Mouse (Mus musculus): ENCODE data around the gene Cdkl3. TPM values are rescaled to one million over a fixed set of nuclear protein-coding genes. Genes with fewer than 3 reads are reported as not detected.
"Not testable (repeated sequence)": the region's sequence is repeated elsewhere in the genome, so short reads cannot be mapped to it uniquely, and the experiment has no call there.

The Cdkl3 gene
- polyA plus RNA-seq, 1 experiment: 21.9 TPM

- H3K4me3 ChIP-seq (ENCODE audit: insufficient read depth, low read depth, low read length): no peak overlapping the region
- H3K27ac ChIP-seq (replicated peaks; ENCODE audit: low read depth, low read length): no peak overlapping the region
Observed at GRCm38 (mm10) chr11:52106037-52106436, 102.0 kb downstream of the Cdkl3 start.

GRCm38 (mm10) chr11:52106438-52106837, 102.4 kb downstream of the Cdkl3 start:
- Histone ChIP-seq H3K27ac (replicated peaks; ENCODE audit: low read depth, low read length) (no peak overlapping the region), H3K4me3 (ENCODE audit: insufficient read depth, low read depth, low read length) (no peak overlapping the region), H3K4me1 (ENCODE audit: control insufficient read depth, insufficient read depth, insufficient read length, low read length) (peaks cover 24% of the 10 kb centered on the region)

More at GRCm38 (mm10) chr11:52106037-52106436, 102.0 kb downstream of the Cdkl3 start:
- H3K4me1 ChIP-seq (ENCODE audit: control insufficient read depth, insufficient read depth, insufficient read length, low read length): peaks cover 29% of the 10 kb centered on the region

- Histone ChIP-seq H3K4me3 (ENCODE audit: insufficient read depth, low read depth, low read length) (no peak overlapping the region), H3K27ac (replicated peaks; ENCODE audit: low read depth, low read length) (no peak overlapping the region), H3K4me1 (ENCODE audit: control insufficient read depth, insufficient read depth, insufficient read length, low read length) (peaks cover 17% of the 10 kb centered on the region)
Observed at GRCm38 (mm10) chr11:52108796-52109195, 104.8 kb downstream of the Cdkl3 start.

- no peak overlapping the region for H3K27ac ChIP-seq (replicated peaks; ENCODE audit: low read depth, low read length)
- H3K4me3 ChIP-seq (ENCODE audit: insufficient read depth, low read depth, low read length): no peak overlapping the region
- H3K4me1 ChIP-seq (ENCODE audit: control insufficient read depth, insufficient read depth, insufficient read length, low read length): peaks cover 14% of the 10 kb centered on the region
Observed at GRCm38 (mm10) chr11:52109421-52109820, 105.4 kb downstream of the Cdkl3 start.

GRCm38 (mm10) chr11:52115479-52115878, 111.5 kb downstream of the Cdkl3 start:
- H3K4me1 ChIP-seq (ENCODE audit: control insufficient read depth, insufficient read depth, insufficient read length, low read length): no peaks in the 10 kb centered on the region; the same call in 1 of the 2 replicates
- no peak overlapping the region for H3K27ac ChIP-seq (replicated peaks; ENCODE audit: low read depth, low read length)
- no peak overlapping the region for H3K4me3 ChIP-seq (ENCODE audit: insufficient read depth, low read depth, low read length)

GRCm38 (mm10) chr11:52116117-52116516, 112.1 kb downstream of the Cdkl3 start:
- H3K4me1 ChIP-seq (ENCODE audit: control insufficient read depth, insufficient read depth, insufficient read length, low read length); H3K27ac ChIP-seq (replicated peaks; ENCODE audit: low read depth, low read length); H3K4me3 ChIP-seq (ENCODE audit: insufficient read depth, low read depth, low read length): not testable (repeated sequence)

GRCm38 (mm10) chr11:52117156-52117555, 113.1 kb downstream of the Cdkl3 start:
- H3K27ac ChIP-seq (replicated peaks; ENCODE audit: low read depth, low read length): no peak overlapping the region
- no peak overlapping the region for H3K4me3 ChIP-seq (ENCODE audit: insufficient read depth, low read depth, low read length)

GRCm38 (mm10) chr11:52120415-52120814, 116.4 kb downstream of the Cdkl3 start:
- not testable (repeated sequence) for H3K4me3 ChIP-seq (ENCODE audit: insufficient read depth, low read depth, low read length); H3K27ac ChIP-seq (replicated peaks; ENCODE audit: low read depth, low read length); H3K4me1 ChIP-seq (ENCODE audit: control insufficient read depth, insufficient read depth, insufficient read length, low read length)

More at GRCm38 (mm10) chr11:52117156-52117555, 113.1 kb downstream of the Cdkl3 start:
- no peaks in the 10 kb centered on the region; the same call in 1 of the 2 replicates for H3K4me1 ChIP-seq (ENCODE audit: control insufficient read depth, insufficient read depth, insufficient read length, low read length)

GRCm38 (mm10) chr11:52122045-52122444, 118.0 kb downstream of the Cdkl3 start:
- Histone ChIP-seq H3K4me3 (ENCODE audit: insufficient read depth, low read depth, low read length) (no peak overlapping the region), H3K27ac (replicated peaks; ENCODE audit: low read depth, low read length) (no peak overlapping the region), H3K4me1 (ENCODE audit: control insufficient read depth, insufficient read depth, insufficient read length, low read length) (no peaks in the 10 kb centered on the region; the same call in 1 of the 2 replicates)

- Histone ChIP-seq H3K27ac (replicated peaks; ENCODE audit: low read depth, low read length) (no peak overlapping the region), H3K4me1 (ENCODE audit: control insufficient read depth, insufficient read depth, insufficient read length, low read length) (no peaks in the 10 kb centered on the region), H3K4me3 (ENCODE audit: insufficient read depth, low read depth, low read length) (no peak overlapping the region)
Observed at GRCm38 (mm10) chr11:52124468-52124867, 120.4 kb downstream of the Cdkl3 start.

GRCm38 (mm10) chr11:52127169-52127568, 123.1 kb downstream of the Cdkl3 start:
- Histone ChIP-seq H3K4me1 (ENCODE audit: control insufficient read depth, insufficient read depth, insufficient read length, low read length) (no peaks in the 10 kb centered on the region), H3K4me3 (ENCODE audit: insufficient read depth, low read depth, low read length) (no peak overlapping the region), H3K27ac (replicated peaks; ENCODE audit: low read depth, low read length) (no peak overlapping the region)

- no peak overlapping the region for H3K27ac ChIP-seq (replicated peaks; ENCODE audit: low read depth, low read length)
- no peak overlapping the region for H3K4me3 ChIP-seq (ENCODE audit: insufficient read depth, low read depth, low read length)
- H3K4me1 ChIP-seq (ENCODE audit: control insufficient read depth, insufficient read depth, insufficient read length, low read length): no peaks in the 10 kb centered on the region
Observed at GRCm38 (mm10) chr11:52127760-52128159, 123.7 kb downstream of the Cdkl3 start.

GRCm38 (mm10) chr11:52128316-52129061, 124.5 kb downstream of the Cdkl3 start:
- H3K4me1 ChIP-seq (ENCODE audit: control insufficient read depth, insufficient read depth, insufficient read length, low read length): no peaks in the 10 kb centered on the region
- H3K4me3 ChIP-seq (ENCODE audit: insufficient read depth, low read depth, low read length): no peak overlapping the region
- H3K27ac ChIP-seq (replicated peaks; ENCODE audit: low read depth, low read length): no peak overlapping the region

GRCm38 (mm10) chr11:52129171-52129570, 125.2 kb downstream of the Cdkl3 start:
- H3K27ac ChIP-seq (replicated peaks; ENCODE audit: low read depth, low read length): no peak overlapping the region
- H3K4me1 ChIP-seq (ENCODE audit: control insufficient read depth, insufficient read depth, insufficient read length, low read length): no peaks in the 10 kb centered on the region
- no peak overlapping the region for H3K4me3 ChIP-seq (ENCODE audit: insufficient read depth, low read depth, low read length)

- no peak overlapping the region for H3K27ac ChIP-seq (replicated peaks; ENCODE audit: low read depth, low read length)
Observed at GRCm38 (mm10) chr11:52129621-52130450, 125.8 kb downstream of the Cdkl3 start.

More at GRCm38 (mm10) chr11:52129621-52130450, 125.8 kb downstream of the Cdkl3 start:
- Histone ChIP-seq H3K4me1 (ENCODE audit: control insufficient read depth, insufficient read depth, insufficient read length, low read length) (no peaks in the 10 kb centered on the region), H3K4me3 (ENCODE audit: insufficient read depth, low read depth, low read length) (no peak overlapping the region)

All from brown adipose tissue, adult 24 weeks (tissue).